Mouse (Mus musculus): ENCODE measurements around the gene Gm7029.
"Not testable (repeated sequence)": the region's sequence is repeated elsewhere in the genome, so short reads cannot be mapped to it uniquely, and the experiment has no call there.

The Gm7029 gene

GRCm38 (mm10) chr17:33892429-33892828 lies 18.8 kb downstream of the Gm7029 start:
- TF ChIP-seq GATA4 (IDR thresholded peaks at IDR 0.05; ENCODE audit: insufficient replicate concordance, low read length) = no peak

GRCm38 (mm10) chr17:33897114-33897794 lies 23.6 kb downstream of the Gm7029 start:
- no peak for TF ChIP-seq GATA4 (IDR thresholded peaks at IDR 0.05; ENCODE audit: insufficient replicate concordance, low read length)

GRCm38 (mm10) chr17:33899642-33900041 lies 26.0 kb downstream of the Gm7029 start:
- TF ChIP-seq GATA4 (IDR thresholded peaks at IDR 0.05; ENCODE audit: insufficient replicate concordance, low read length) = no peak

GRCm38 (mm10) chr17:33900281-33900988 lies 26.8 kb downstream of the Gm7029 start:
- no peak for TF ChIP-seq GATA4 (IDR thresholded peaks at IDR 0.05; ENCODE audit: insufficient replicate concordance, low read length)

- TF ChIP-seq GATA4 (IDR thresholded peaks at IDR 0.05; ENCODE audit: insufficient replicate concordance, low read length) = no peak
Observed at GRCm38 (mm10) chr17:33900989-33901314, 27.3 kb downstream of the Gm7029 start.

GRCm38 (mm10) chr17:33901653-33902052 lies 28.0 kb downstream of the Gm7029 start:
- no peak for TF ChIP-seq GATA4 (IDR thresholded peaks at IDR 0.05; ENCODE audit: insufficient replicate concordance, low read length)

- TF ChIP-seq GATA4 (IDR thresholded peaks at IDR 0.05; ENCODE audit: insufficient replicate concordance, low read length) = no peak
Observed at GRCm38 (mm10) chr17:33902079-33902478, 28.4 kb downstream of the Gm7029 start.

GRCm38 (mm10) chr17:33902491-33902890 lies 28.9 kb downstream of the Gm7029 start:
- TF ChIP-seq GATA4 (IDR thresholded peaks at IDR 0.05; ENCODE audit: insufficient replicate concordance, low read length) = no peak

- TF ChIP-seq GATA4 (IDR thresholded peaks at IDR 0.05; ENCODE audit: insufficient replicate concordance, low read length) = not testable (repeated sequence)
Observed at GRCm38 (mm10) chr17:33904835-33905234, 31.2 kb downstream of the Gm7029 start, which contains the start of gene Platr17. Gene Platr17 (plus strand): TSS chr17:33905135.

GRCm38 (mm10) chr17:33908331-33909076 lies 34.9 kb downstream of the Gm7029 start:
- TF ChIP-seq GATA4 (IDR thresholded peaks at IDR 0.05; ENCODE audit: insufficient replicate concordance, low read length) = no peak

GRCm38 (mm10) chr17:33909077-33909868 lies 35.6 kb downstream of the Gm7029 start, which contains the start of gene Daxx:
Gene Daxx (plus strand): TSS chr17:33909414.
- TF ChIP-seq GATA4 (IDR thresholded peaks at IDR 0.05; ENCODE audit: insufficient replicate concordance, low read length) = no peak

- TF ChIP-seq GATA4 (IDR thresholded peaks at IDR 0.05; ENCODE audit: insufficient replicate concordance, low read length) = no peak
Observed at GRCm38 (mm10) chr17:33909869-33910250, 36.2 kb downstream of the Gm7029 start.

GRCm38 (mm10) chr17:33910346-33911051 lies 36.9 kb downstream of the Gm7029 start:
- TF ChIP-seq GATA4 (IDR thresholded peaks at IDR 0.05; ENCODE audit: insufficient replicate concordance, low read length) = no peak

- no peak for TF ChIP-seq GATA4 (IDR thresholded peaks at IDR 0.05; ENCODE audit: insufficient replicate concordance, low read length)
Observed at GRCm38 (mm10) chr17:33911052-33911812, 37.6 kb downstream of the Gm7029 start.
